Mouse (Mus musculus) left cerebral cortex, adult 2 months (tissue): ENCODE measurements around the gene Zfp109. TPM values are rescaled to one million over a fixed set of nuclear protein-coding genes. Genes with fewer than 3 reads are reported as not detected.
"Not testable (repeated sequence)": the region's sequence is repeated elsewhere in the genome, so short reads cannot be mapped to it uniquely, and the experiment has no call there.

Source experiments
- DNase-seq, 2 experiments: peaks; one replicate each; pipeline ENCODE4 v3.0.0; 2021 to 2022; ENCODE audit warnings: low spot score in 2 of 2, mixed read lengths in 1 of 2; ENCODE audit errors: extremely low spot score in 1 of 2
- H3K27ac ChIP-seq: fragments of 200-600 bp; 2 replicates; pipeline ENCODE4 v1.8.1; 2022
- H3K4me3 ChIP-seq: fragments of 200-600 bp; 2 replicates; pipeline ENCODE4 v1.8.1; 2022
- CTCF ChIP-seq: fragments of 200-600 bp; IDR thresholded peaks from 2 replicates; pipeline ENCODE4 v1.8.1; 2022; ENCODE audit warnings: antibody characterized with exemption, mild to moderate bottlenecking, moderate library complexity
- intact Hi-C: fragments of 180-260 bp; cut with DNase I; formaldehyde crosslinking; loops from one replicate; pipeline ENCODE4 v1.15.1; 2025
- long read RNA-seq, 2 experiments: library from polyadenylated mRNA; stranded (forward); transcript quantifications; one replicate each; pipeline ENCODE4 v2.0.0; 2021; ENCODE audit warnings: borderline mapping rate in 2 of 2
- total RNA-seq, 2 experiments: library from RNA; stranded (reverse); gene quantifications; 2 replicates each; pipeline ENCODE4 v1.2.3; 2021

Gene Zfp109
- 10 to 100 TPM; 10.1 to 10.4 TPM for total RNA-seq
- long read RNA-seq, experiment 1, transcript Zfp109-202 (4 exons, 2,932 nt) = major isoform, 5 of 9 reads
- long read RNA-seq, experiment 1, partial matches to known transcripts = 0 of 9 reads
- long read RNA-seq, experiment 1, other reads (novel, unspliced or antisense) = 4 of 9 reads
- long read RNA-seq, experiment 2, partial matches to known transcripts = 0 of 10 reads
- long read RNA-seq, experiment 2, other reads (novel, unspliced or antisense) = 7 of 10 reads

GRCm38 (mm10) chr7:24237040-24237791 lies at the start of gene Zfp109:
TSS of gene Zfp109 (minus strand) at chr7:24237560.
- Histone ChIP-seq H3K27ac (peak within 1 kb of the TSS; percentile 85), H3K4me3 (peak within 1 kb of the TSS; percentile 52)
- peak; percentile 70 to 74 for DNase-seq
- intact Hi-C loops = loop anchor here (1.0 to 10.0 kb wide), 2 partner anchors 33 to 272 kb away; partner anchors contain the start of gene Zfp93
- no peak; the same call in 1 of the 2 replicates for TF ChIP-seq CTCF

GRCm38 (mm10) chr7:24286916-24287315 lies 49.6 kb upstream of the Zfp109 start:
- TF ChIP-seq CTCF = no peak
- DNase-seq = no peak
- no peak overlapping the region for H3K4me3 ChIP-seq
- intact Hi-C loops = loop anchor here (5.0 kb wide), 1 partner anchor 320 kb away; no protein-coding TSS in a partner anchor
- no peak overlapping the region for H3K27ac ChIP-seq

- Histone ChIP-seq H3K27ac (no peak overlapping the region), H3K4me3 (no peak overlapping the region)
- TF ChIP-seq CTCF = peak; percentile 27
- intact Hi-C loops = loop anchor here (5.0 kb wide), 1 partner anchor 319 kb away; no protein-coding TSS in a partner anchor
- no peak for DNase-seq
Observed at GRCm38 (mm10) chr7:24286090-24286489, 48.7 kb upstream of the Zfp109 start.

- Histone ChIP-seq H3K27ac (no peak overlapping the region), H3K4me3 (no peak overlapping the region)
- no peak for TF ChIP-seq CTCF
- intact Hi-C loops = no loop called here
- no peak for DNase-seq
Observed at GRCm38 (mm10) chr7:24280858-24281145, 43.4 kb upstream of the Zfp109 start.

GRCm38 (mm10) chr7:24280031-24280857 lies 42.9 kb upstream of the Zfp109 start:
- intact Hi-C loops = no loop called here
- TF ChIP-seq CTCF = no peak
- H3K4me3 ChIP-seq = no peak overlapping the region
- no peak overlapping the region for H3K27ac ChIP-seq
- DNase-seq = no peak

- H3K4me3 ChIP-seq, H3K27ac ChIP-seq, intact Hi-C loops, DNase-seq: not testable (repeated sequence)
Observed at GRCm38 (mm10) chr7:24278771-24279170, 41.4 kb upstream of the Zfp109 start.

GRCm38 (mm10) chr7:24274456-24274855 lies 37.1 kb upstream of the Zfp109 start:
- TF ChIP-seq CTCF = no peak
- intact Hi-C loops = no loop called here
- H3K27ac ChIP-seq = no peak overlapping the region
- H3K4me3 ChIP-seq = no peak overlapping the region
- DNase-seq = no peak

- no peak for TF ChIP-seq CTCF
- no peak for DNase-seq
- Histone ChIP-seq H3K27ac (no peak overlapping the region), H3K4me3 (no peak overlapping the region)
- intact Hi-C loops = loop anchor here (2.0 kb wide), 1 partner anchor 28 kb away; no protein-coding TSS in a partner anchor
Observed at GRCm38 (mm10) chr7:24271191-24271590, 33.8 kb upstream of the Zfp109 start.

GRCm38 (mm10) chr7:24270288-24270672 lies 32.9 kb upstream of the Zfp109 start, which contains the start of gene Zfp93:
TSS of gene Zfp93 (plus strand) at chr7:24270420.
- DNase-seq = peak; percentile 75 to 84
- TF ChIP-seq CTCF = no peak
- intact Hi-C loops = loop anchor here (1.0 to 2.0 kb wide), 3 partner anchors 16 to 33 kb away; partner anchors contain the start of genes Zfp108 and Zfp109
- H3K27ac ChIP-seq = peak within 1 kb of the TSS; percentile 92
- H3K4me3 ChIP-seq = peak within 1 kb of the TSS; percentile 84

- Histone ChIP-seq H3K27ac (peak overlapping the region; percentile 61; the same call in 1 of the 2 replicates), H3K4me3 (peak overlapping the region; percentile 84)
- intact Hi-C loops = loop anchor here (1.0 to 2.0 kb wide), 3 partner anchors 15 to 32 kb away; partner anchors contain the start of genes Zfp108 and Zfp109
- DNase-seq = no peak
- TF ChIP-seq CTCF = no peak
Observed at GRCm38 (mm10) chr7:24269667-24270287, 32.4 kb upstream of the Zfp109 start.

- Histone ChIP-seq H3K27ac (no peak overlapping the region), H3K4me3 (no peak overlapping the region)
- intact Hi-C loops = no loop called here
- no peak for TF ChIP-seq CTCF
- no peak for DNase-seq
Observed at GRCm38 (mm10) chr7:24269256-24269655, 31.9 kb upstream of the Zfp109 start.
